ENCODE assay signal across 21 mouse cellular contexts in the genomic region with DNA sequence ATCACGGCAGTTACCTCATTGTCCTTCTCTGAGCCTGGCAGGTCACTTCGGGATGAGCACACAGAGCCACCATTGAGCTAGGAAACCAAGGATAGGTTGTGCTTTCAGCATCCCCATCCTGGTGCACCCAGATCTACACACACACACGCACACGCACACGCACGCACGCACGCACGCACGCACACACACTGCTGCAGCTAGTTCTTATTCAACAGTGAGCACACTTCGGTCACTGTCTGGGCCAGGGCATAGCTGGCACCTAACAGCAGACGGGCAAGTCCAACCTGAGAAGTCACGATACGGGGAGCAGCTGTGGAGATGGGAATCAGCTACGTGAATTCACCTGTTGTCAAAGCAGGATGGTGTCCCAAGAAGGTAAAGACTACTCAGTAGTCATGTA. TPM values are rescaled to one million over a fixed set of nuclear protein-coding genes. Genes with fewer than 3 reads are reported as not detected.
DNase-seq lines count a peak whose midpoint lies in the region; ATAC-seq and TF ChIP-seq lines count a peak whose summit lies in the region.
"Had no signal": no experiment of that assay in that cellular context is flagged by ENCODE, and none has a peak within 500 bp of the region (broad histone marks: within the 10 kb centered on the region; RNA-seq: fewer than 3 reads in every experiment).

No protein-coding gene starts in this region.

- TF ChIP-seq EP300 in lung, postnatal 0 days (IDR thresholded peaks at IDR 0.05) = no peak

- peak overlapping the region; percentile 65; the same call in 1 of the 2 replicates for H3K27ac ChIP-seq in heart, embryonic 12.5 days (ENCODE audit: poor library complexity, severe bottlenecking)
- H3K27ac ChIP-seq in lung, postnatal 0 days (ENCODE audit: low read length) = 0 out of 2 replicates have a peak overlapping the region, but pooled peaks have one; percentile 26
- H3K27ac ChIP-seq in limb, embryonic 12.5 days = peak overlapping the region; percentile 98
- H3K27ac ChIP-seq: liver, embryonic 14.5 days; midbrain, embryonic 10.5 days had no signal

- no peak overlapping the region for H3K9ac ChIP-seq in heart, embryonic 12.5 days
- no peak overlapping the region for H3K9ac ChIP-seq in lung, postnatal 0 days (replicated peaks; ENCODE audit: low read depth)
- H3K9ac ChIP-seq in limb, embryonic 12.5 days (replicated peaks) = no peak overlapping the region
- H3K9ac ChIP-seq: heart, embryonic 15.5 days; liver, embryonic 14.5 days had no signal

- H3K4me1 ChIP-seq in heart, embryonic 12.5 days (replicated peaks) = peaks cover 45% of the 10 kb centered on the region
- peaks cover 34% of the 10 kb centered on the region for H3K4me1 ChIP-seq in lung, postnatal 0 days (ENCODE audit: insufficient read depth, low read depth, low read length)
- peaks cover 53% of the 10 kb centered on the region for H3K4me1 ChIP-seq in limb, embryonic 12.5 days (replicated peaks)

- DNase-seq in heart, postnatal 4 days = no peak
- no peak for DNase-seq in lung, postnatal 0 days (ENCODE audit: low spot score)
- no peak for DNase-seq in lung, postnatal 36 days
- no peak for DNase-seq in neural tube, embryonic 10.5 days (ENCODE audit: extremely low spot score, low spot score)
- DNase-seq in ovary, postnatal 14 days (ENCODE audit: low spot score) = no peak
- DNase-seq in spleen, postnatal 4 days (ENCODE audit: low spot score in 2 of 2) = no peak
- DNase-seq: adrenal gland, adult 8-10 months; cerebellum, adult 18-20 months; gastrocnemius, postnatal 36 days; kidney, adult 8-10 months; retina, postnatal 1 day; thymus, postnatal 36 days had no signal

- H3K36me3 ChIP-seq in heart, embryonic 12.5 days = peaks cover 30% of the 10 kb centered on the region
- H3K36me3 ChIP-seq in lung, postnatal 0 days (ENCODE audit: insufficient read depth, low read length) = peaks cover 22% of the 10 kb centered on the region
- peaks cover 69% of the 10 kb centered on the region for H3K36me3 ChIP-seq in limb, embryonic 12.5 days

- no peak overlapping the region for H3K4me3 ChIP-seq in heart, embryonic 12.5 days
- no peak overlapping the region for H3K4me3 ChIP-seq in lung, postnatal 0 days (ENCODE audit: low read depth, low read length)
- H3K4me3 ChIP-seq in limb, embryonic 12.5 days (replicated peaks) = no peak overlapping the region
- H3K4me3 ChIP-seq: heart, embryonic 15.5 days; hindbrain, embryonic 13.5 days; midbrain, embryonic 10.5 days had no signal

- no peaks in the 10 kb centered on the region for H3K9me3 ChIP-seq in heart, embryonic 12.5 days (replicated peaks)
- H3K9me3 ChIP-seq in lung, postnatal 0 days (ENCODE audit: low read length) = no peaks in the 10 kb centered on the region
- no peaks in the 10 kb centered on the region for H3K9me3 ChIP-seq in limb, embryonic 12.5 days
- H3K9me3 ChIP-seq: heart, embryonic 15.5 days; hindbrain, embryonic 13.5 days; midbrain, embryonic 10.5 days had no signal

- ATAC-seq in heart, embryonic 12.5 days (ENCODE audit: insufficient number of reproducible peaks, low FRiP score) = no peak
- ATAC-seq in lung, postnatal 0 days = no peak
- ATAC-seq in limb, embryonic 12.5 days (ENCODE audit: insufficient number of reproducible peaks, insufficient read depth, low FRiP score, low TSS enrichment, low read depth) = no peak

- H3K4me2 ChIP-seq in heart, embryonic 12.5 days = no peak overlapping the region
- no peak overlapping the region for H3K4me2 ChIP-seq in lung, postnatal 0 days (replicated peaks; ENCODE audit: low read depth, low read length)
- no peak overlapping the region for H3K4me2 ChIP-seq in limb, embryonic 12.5 days
- H3K4me2 ChIP-seq: heart, embryonic 15.5 days; hindbrain, embryonic 13.5 days had no signal

- peaks cover 52% of the 10 kb centered on the region for H3K27me3 ChIP-seq in heart, embryonic 12.5 days (replicated peaks)
- H3K27me3 ChIP-seq in lung, postnatal 0 days (replicated peaks; ENCODE audit: insufficient read depth, low read length) = no peaks in the 10 kb centered on the region
- H3K27me3 ChIP-seq in limb, embryonic 12.5 days = no peaks in the 10 kb centered on the region
- H3K27me3 ChIP-seq: hindbrain, embryonic 13.5 days had no signal

- no peak for TF ChIP-seq CTCF in lung, postnatal 0 days (IDR thresholded peaks at IDR 0.05)

- WGBS in heart, embryonic 12.5 days = 93% methylated on average over 15 of the region's 15 CpGs
- WGBS in lung, postnatal 0 days = 97% methylated on average over 15 of the region's 15 CpGs
- 96% methylated on average over 15 of the region's 15 CpGs for WGBS in limb, embryonic 12.5 days

RNA-seq across cellular contexts. Expression of a gene that starts 8.1 kb away (rescaled TPM):
- 7.8 and 8.3 TPM in 2 replicates for polyA plus RNA-seq in heart, embryonic 12.5 days (2016; fragmentation: Nextera tagmentation; extraction: Ambion mirVana)
- 1 to 10 TPM; 4.0 TPM for total RNA-seq in heart, postnatal 4 days (2021)
- 13.6 and 13.8 TPM in 2 replicates for polyA plus RNA-seq in lung, postnatal 0 days (2015; fragmentation: Nextera tagmentation; extraction: Ambion mirVana)
- polyA plus RNA-seq in limb, embryonic 12.5 days (2016; fragmentation: Nextera tagmentation; extraction: Ambion mirVana) = 23.3 and 24.9 TPM in 2 replicates
- total RNA-seq: monocyte, adult 5-6 weeks had no signal

RNA-seq across cellular contexts. Expression of a gene that starts 8.2 kb away (rescaled TPM):
- polyA plus RNA-seq in heart, embryonic 12.5 days (2016; fragmentation: Nextera tagmentation; extraction: Ambion mirVana) = 66.5 and 74.6 TPM in 2 replicates
- 10 to 100 TPM; 82.9 to 87.9 TPM for total RNA-seq in heart, postnatal 4 days (2021)
- polyA plus RNA-seq in lung, postnatal 0 days (2015; fragmentation: Nextera tagmentation; extraction: Ambion mirVana) = 31.7 and 32.8 TPM in 2 replicates
- polyA plus RNA-seq in limb, embryonic 12.5 days (2016; fragmentation: Nextera tagmentation; extraction: Ambion mirVana) = 68.6 and 77.7 TPM in 2 replicates

RNA-seq across cellular contexts. Expression of a gene that starts 9.5 kb away (rescaled TPM):
- 56.6 and 59.7 TPM in 2 replicates for polyA plus RNA-seq in heart, embryonic 12.5 days (2016; fragmentation: Nextera tagmentation; extraction: Ambion mirVana)
- total RNA-seq in heart, postnatal 4 days (2021) = 10 to 100 TPM; 61.8 to 75.0 TPM
- polyA plus RNA-seq in lung, postnatal 0 days (2015; fragmentation: Nextera tagmentation; extraction: Ambion mirVana) = 316 and 341 TPM in 2 replicates
- polyA plus RNA-seq in limb, embryonic 12.5 days (2016; fragmentation: Nextera tagmentation; extraction: Ambion mirVana) = 58.9 and 59.3 TPM in 2 replicates

RNA-seq across cellular contexts. Expression of a gene that starts 17.7 kb away (rescaled TPM):
- polyA plus RNA-seq in heart, embryonic 12.5 days (2016; fragmentation: Nextera tagmentation; extraction: Ambion mirVana) = not detected in 2 replicates
- not detected for total RNA-seq in heart, postnatal 4 days (2021)
- 8.6 and 10.3 TPM in 2 replicates for polyA plus RNA-seq in lung, postnatal 0 days (2015; fragmentation: Nextera tagmentation; extraction: Ambion mirVana)
- 0.49 and 1.3 TPM in 2 replicates for polyA plus RNA-seq in limb, embryonic 12.5 days (2016; fragmentation: Nextera tagmentation; extraction: Ambion mirVana)
- total RNA-seq: adrenal gland, adult 8-10 months; gastrocnemius, postnatal 36 days; left cerebral cortex, postnatal 10 days; monocyte, adult 5-6 weeks had no signal
- polyA plus RNA-seq: hindbrain, embryonic 13.5 days; midbrain, embryonic 10.5 days; neural tube, embryonic 14.5 days had no signal

RNA-seq across cellular contexts. Expression of a gene that starts 28.9 kb away (rescaled TPM):
- 20.1 and 21.2 TPM in 2 replicates for polyA plus RNA-seq in heart, embryonic 12.5 days (2016; fragmentation: Nextera tagmentation; extraction: Ambion mirVana)
- 10 to 100 TPM; 26.0 to 26.6 TPM for total RNA-seq in heart, postnatal 4 days (2021)
- 10.5 and 11.9 TPM in 2 replicates for polyA plus RNA-seq in lung, postnatal 0 days (2015; fragmentation: Nextera tagmentation; extraction: Ambion mirVana)
- 24.5 and 28.4 TPM in 2 replicates for polyA plus RNA-seq in limb, embryonic 12.5 days (2016; fragmentation: Nextera tagmentation; extraction: Ambion mirVana)

Comparison
In these comparisons a context has a peak if more than half of its experiments do, and no peak if none do; other contexts are left out.
1. H3K27ac ChIP-seq: peak in every context shown above with its lines; median percentile 98 in limb, embryonic 12.5 days; 65 in heart, embryonic 12.5 days; 26 in lung, postnatal 0 days.